8 mouse cellular contexts compared by ENCODE assay signal in the genomic region with DNA sequence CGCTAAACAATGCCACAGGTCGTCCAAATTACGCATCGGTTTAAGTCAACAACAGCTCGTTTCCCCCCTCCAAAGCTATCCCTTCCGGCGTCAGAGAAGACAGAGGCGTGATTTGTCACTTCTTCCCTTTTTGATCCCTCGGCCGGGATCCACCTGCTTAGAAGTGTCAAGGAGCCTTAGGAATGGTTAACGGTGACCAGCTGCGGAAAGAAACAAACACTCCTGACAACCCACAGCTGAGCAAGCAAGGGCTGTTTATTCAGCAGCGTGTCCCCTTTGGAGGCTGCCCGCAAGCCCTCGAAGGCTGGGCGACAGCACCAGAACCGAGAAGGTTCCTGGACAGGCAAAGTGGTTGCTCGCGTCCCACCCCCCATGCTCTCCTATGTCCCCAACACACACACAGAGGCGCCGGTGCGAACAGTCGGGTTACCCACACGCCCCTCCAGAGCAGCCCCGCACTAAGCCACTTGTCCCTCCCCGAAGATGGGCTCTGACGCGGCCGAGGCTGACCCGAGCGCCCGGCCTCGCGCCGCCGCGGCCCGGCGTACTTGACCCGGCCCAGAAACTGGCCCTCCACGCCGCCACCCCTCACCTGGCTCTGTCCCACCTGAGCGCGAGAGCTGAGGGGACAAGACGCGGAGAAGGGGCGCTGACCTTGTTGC. TPM values are rescaled to one million over a fixed set of nuclear protein-coding genes. Genes with fewer than 3 reads are reported as not detected.
DNase-seq lines count a peak whose midpoint lies in the region; ATAC-seq and TF ChIP-seq lines count a peak whose summit lies in the region.

No protein-coding gene starts in this region.

- DNase-seq in CD8-positive naive resting alpha-beta T cell, adult 2 months (ENCODE audit: low read depth in 2 of 2, low spot score in 2 of 2) = peak; percentile 10 to 29
- peak; percentile 46 for DNase-seq in kidney, postnatal 0 days (ENCODE audit: low spot score)
- peak; percentile 50 for DNase-seq in neural tube, embryonic 11.5 days (ENCODE audit: low spot score)
- peak; percentile 62 for DNase-seq in thymus, postnatal 4 days

- under 1% methylated on average over 47 of the region's 47 CpGs for WGBS in heart, embryonic 12.5 days
- under 1% methylated on average over 47 of the region's 47 CpGs for WGBS in kidney, postnatal 0 days
- under 1% methylated on average over 47 of the region's 47 CpGs for WGBS in liver, embryonic 15.5 days (ENCODE audit: insufficient replicate concordance)
- under 1% methylated on average over 47 of the region's 47 CpGs for WGBS in neural tube, embryonic 11.5 days

- H3K4me1 ChIP-seq in heart, embryonic 12.5 days (replicated peaks) = peaks cover 13% of the 10 kb centered on the region
- H3K4me1 ChIP-seq in kidney, postnatal 0 days (replicated peaks; ENCODE audit: insufficient read depth, low read length) = 0 out of 2 replicates have a peak, but pooled peaks cover 7% of the 10 kb centered on the region
- H3K4me1 ChIP-seq in liver, embryonic 15.5 days (replicated peaks) = peaks cover 73% of the 10 kb centered on the region
- peaks cover 5% of the 10 kb centered on the region; the same call in 1 of the 2 replicates for H3K4me1 ChIP-seq in neural tube, embryonic 11.5 days (ENCODE audit: control insufficient read depth, insufficient read depth, low read length)

- no peak for TF ChIP-seq CTCF in kidney, postnatal 0 days (IDR thresholded peaks at IDR 0.05; ENCODE audit: low read depth)

- H3K4me3 ChIP-seq in heart, embryonic 12.5 days = peak overlapping the region; percentile 92
- H3K4me3 ChIP-seq in kidney, postnatal 0 days (replicated peaks; ENCODE audit: low read depth, low read length) = peak overlapping the region; percentile 84
- peak overlapping the region; percentile 99 for H3K4me3 ChIP-seq in liver, embryonic 15.5 days (replicated peaks)
- peak overlapping the region; percentile 94 for H3K4me3 ChIP-seq in neural tube, embryonic 11.5 days (ENCODE audit: low read depth, low read length)

- H3K27ac ChIP-seq in heart, embryonic 12.5 days (ENCODE audit: poor library complexity, severe bottlenecking) = peak overlapping the region; percentile 84
- H3K27ac ChIP-seq in kidney, postnatal 0 days = peak overlapping the region; percentile 90
- H3K27ac ChIP-seq in liver, embryonic 15.5 days (replicated peaks) = peak overlapping the region; percentile 98
- H3K27ac ChIP-seq in neural tube, embryonic 11.5 days (ENCODE audit: low read depth, low read length) = peak overlapping the region; percentile 31; the same call in 1 of the 2 replicates

- no peaks in the 10 kb centered on the region for H3K27me3 ChIP-seq in heart, embryonic 12.5 days (replicated peaks)
- H3K27me3 ChIP-seq in kidney, postnatal 0 days (ENCODE audit: insufficient read depth, low read length) = no peaks in the 10 kb centered on the region
- no peaks in the 10 kb centered on the region for H3K27me3 ChIP-seq in liver, embryonic 15.5 days
- H3K27me3 ChIP-seq in neural tube, embryonic 11.5 days (ENCODE audit: control insufficient read depth, insufficient read depth, low read length) = no peaks in the 10 kb centered on the region

- peak; percentile 18 for ATAC-seq in activated CD4-positive, CD25-positive, alpha-beta regulatory T cell, adult 4 months
- ATAC-seq in erythroblast, adult 5-6 weeks (replicated peaks; ENCODE audit: low FRiP score, poor library complexity, severe bottlenecking) = peak; percentile 31
- ATAC-seq in heart, embryonic 12.5 days (ENCODE audit: insufficient number of reproducible peaks, low FRiP score) = peak; percentile 67
- ATAC-seq in kidney, postnatal 0 days (replicated peaks; ENCODE audit: low FRiP score, low read depth) = peak; percentile 66
- ATAC-seq in liver, embryonic 15.5 days (ENCODE audit: insufficient read depth) = peak; percentile 62
- ATAC-seq in neural tube, embryonic 11.5 days (ENCODE audit: insufficient read depth, low FRiP score, low TSS enrichment) = peak; percentile 75

- H3K9ac ChIP-seq in heart, embryonic 12.5 days = peak overlapping the region; percentile 99
- peak overlapping the region; percentile 94 for H3K9ac ChIP-seq in kidney, postnatal 0 days (ENCODE audit: low read depth, low read length)
- peak overlapping the region; percentile 100 for H3K9ac ChIP-seq in liver, embryonic 15.5 days
- peak overlapping the region; percentile 98 for H3K9ac ChIP-seq in neural tube, embryonic 11.5 days (ENCODE audit: low read length)

- H3K9me3 ChIP-seq in heart, embryonic 12.5 days (replicated peaks) = no peaks in the 10 kb centered on the region
- no peaks in the 10 kb centered on the region for H3K9me3 ChIP-seq in kidney, postnatal 0 days (replicated peaks; ENCODE audit: low read length)
- H3K9me3 ChIP-seq in liver, embryonic 15.5 days (replicated peaks) = no peaks in the 10 kb centered on the region
- no peaks in the 10 kb centered on the region for H3K9me3 ChIP-seq in neural tube, embryonic 11.5 days (ENCODE audit: control insufficient read depth, low read length)

- peak overlapping the region; percentile 91 for H3K4me2 ChIP-seq in heart, embryonic 12.5 days
- peak overlapping the region; percentile 82 for H3K4me2 ChIP-seq in kidney, postnatal 0 days (ENCODE audit: low read length)
- H3K4me2 ChIP-seq in liver, embryonic 15.5 days = peak overlapping the region; percentile 85
- H3K4me2 ChIP-seq in neural tube, embryonic 11.5 days (ENCODE audit: low read depth) = peak overlapping the region; percentile 90

- peaks cover 13% of the 10 kb centered on the region for H3K36me3 ChIP-seq in heart, embryonic 12.5 days
- 0 out of 2 replicates have a peak, but pooled peaks cover 9% of the 10 kb centered on the region for H3K36me3 ChIP-seq in kidney, postnatal 0 days (ENCODE audit: insufficient read depth, low read length)
- peaks cover 14% of the 10 kb centered on the region for H3K36me3 ChIP-seq in liver, embryonic 15.5 days (replicated peaks)
- peaks cover 2% of the 10 kb centered on the region for H3K36me3 ChIP-seq in neural tube, embryonic 11.5 days (ENCODE audit: control insufficient read depth, insufficient read depth, low read length)

RNA-seq across cellular contexts. Expression of a gene that starts 0.6 kb away (rescaled TPM):
- polyA plus RNA-seq in activated CD4-positive, CD25-positive, alpha-beta regulatory T cell, adult 4 months (2017; shearing (Covaris generic)) = 10 to 100 TPM; 12.4 to 12.7 TPM
- total RNA-seq in erythroblast, adult 5-6 weeks (2015; ENCODE audit: low replicate concordance) = 393 and 429 TPM in 2 replicates
- total RNA-seq in erythroblast, adult 5-6 weeks (2017; ENCODE audit: low replicate concordance) = 510 and 553 TPM in 2 replicates
- 101 and 103 TPM in 2 replicates for polyA plus RNA-seq in heart, embryonic 12.5 days (2016; fragmentation: Nextera tagmentation; extraction: Ambion mirVana)
- polyA plus RNA-seq in kidney, postnatal 0 days (2015; fragmentation: Nextera tagmentation; extraction: Ambion mirVana) = 96.4 and 98.2 TPM in 2 replicates
- 159 and 162 TPM in 2 replicates for polyA plus RNA-seq in liver, embryonic 15.5 days (2015; fragmentation: Nextera tagmentation; extraction: Ambion mirVana)
- 141 and 142 TPM in 2 replicates for polyA plus RNA-seq in neural tube, embryonic 11.5 days (2014; fragmentation: Nextera tagmentation; extraction: Ambion mirVana)

RNA-seq across cellular contexts. Expression of a gene that starts 1.6 kb away (rescaled TPM):
- under 1 TPM in 1 of 2 experiments, not detected in 1; 0.09 TPM for polyA plus RNA-seq in activated CD4-positive, CD25-positive, alpha-beta regulatory T cell, adult 4 months (2017; shearing (Covaris generic))
- 76.5 and 113 TPM in 2 replicates for total RNA-seq in erythroblast, adult 5-6 weeks (2015; ENCODE audit: low replicate concordance)
- total RNA-seq in erythroblast, adult 5-6 weeks (2017; ENCODE audit: low replicate concordance) = 90.5 and 97.3 TPM in 2 replicates
- 6.8 and 9.5 TPM in 2 replicates for polyA plus RNA-seq in heart, embryonic 12.5 days (2016; fragmentation: Nextera tagmentation; extraction: Ambion mirVana)
- 2.1 and 2.7 TPM in 2 replicates for polyA plus RNA-seq in kidney, postnatal 0 days (2015; fragmentation: Nextera tagmentation; extraction: Ambion mirVana)
- 3.3 and 4.8 TPM in 2 replicates for polyA plus RNA-seq in liver, embryonic 15.5 days (2015; fragmentation: Nextera tagmentation; extraction: Ambion mirVana)
- 2.8 and 4.3 TPM in 2 replicates for polyA plus RNA-seq in neural tube, embryonic 11.5 days (2014; fragmentation: Nextera tagmentation; extraction: Ambion mirVana)

Comparison
In these comparisons a context has a peak if more than half of its experiments do, and no peak if none do; other contexts are left out.
1. Peak in every context shown above with its lines: DNase-seq, ATAC-seq, H3K4me3 ChIP-seq and H3K27ac ChIP-seq.
2. ATAC-seq: peak in every context shown above with its lines; median percentile 75 in neural tube, embryonic 11.5 days; 67 in heart, embryonic 12.5 days; 66 in kidney, postnatal 0 days; 62 in liver, embryonic 15.5 days; 31 in erythroblast, adult 5-6 weeks; 18 in activated CD4-positive, CD25-positive, alpha-beta regulatory T cell, adult 4 months.
3. H3K27ac ChIP-seq: peak in every context shown above with its lines; median percentile 98 in liver, embryonic 15.5 days; 90 in kidney, postnatal 0 days; 84 in heart, embryonic 12.5 days; 31 in neural tube, embryonic 11.5 days.